In the genomic region with DNA sequence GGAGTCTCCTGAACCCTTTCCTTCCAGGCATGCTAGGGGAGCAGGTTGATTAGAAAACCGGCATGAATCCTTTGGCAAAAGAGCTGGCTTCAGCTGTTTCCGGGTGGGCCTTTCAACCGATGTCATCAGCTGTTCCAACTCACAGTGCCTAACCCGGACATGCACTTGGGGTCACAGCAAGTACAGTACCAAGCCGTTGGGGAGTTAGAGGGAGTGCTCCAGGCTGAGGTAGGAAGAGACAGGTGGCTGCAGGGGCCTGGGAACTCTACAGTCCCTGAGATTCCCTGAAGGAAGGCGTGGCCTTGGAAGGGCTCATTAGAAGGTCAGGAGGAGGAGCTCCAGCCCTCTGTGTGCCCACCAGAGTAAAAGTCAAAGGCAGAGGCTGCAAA, we compare ENCODE assay signal across 8 mouse cellular contexts. TPM values are rescaled to one million over a fixed set of nuclear protein-coding genes. Genes with fewer than 3 reads are reported as not detected.
DNase-seq lines count a peak whose midpoint lies in the region; ATAC-seq and TF ChIP-seq lines count a peak whose summit lies in the region.
"Had no signal": no experiment of that assay in that cellular context is flagged by ENCODE, and none has a peak within 500 bp of the region (broad histone marks: within the 10 kb centered on the region; RNA-seq: fewer than 3 reads in every experiment).

No protein-coding gene starts in this region.

- no peak overlapping the region for H3K27ac ChIP-seq in midbrain, embryonic 11.5 days (ENCODE audit: low read depth, low read length)
- H3K27ac ChIP-seq in midbrain, embryonic 10.5 days (replicated peaks): no peak overlapping the region
- no peak overlapping the region; the same call in 1 of the 2 replicates for H3K27ac ChIP-seq in forebrain, embryonic 13.5 days
- no peak overlapping the region for H3K27ac ChIP-seq in intestine, postnatal 0 days (ENCODE audit: low read depth, low read length)
- 0 out of 2 replicates have a peak overlapping the region, but pooled peaks have one; percentile 6 for H3K27ac ChIP-seq in stomach, embryonic 16.5 days (ENCODE audit: low read length)

- H3K36me3 ChIP-seq in midbrain, embryonic 11.5 days (ENCODE audit: control insufficient read depth, insufficient read depth, low read length): no peaks in the 10 kb centered on the region
- H3K36me3 ChIP-seq in midbrain, embryonic 10.5 days: no peaks in the 10 kb centered on the region
- H3K36me3 ChIP-seq in forebrain, embryonic 13.5 days (ENCODE audit: poor library complexity, severe bottlenecking): no peaks in the 10 kb centered on the region
- H3K36me3 ChIP-seq in intestine, postnatal 0 days (ENCODE audit: control insufficient read depth, insufficient read depth): peaks cover 9% of the 10 kb centered on the region; the same call in 1 of the 2 replicates
- H3K36me3 ChIP-seq in stomach, embryonic 16.5 days (ENCODE audit: control insufficient read depth, insufficient read depth, low read length): no peaks in the 10 kb centered on the region
- H3K36me3 ChIP-seq: heart, embryonic 10.5 days had no signal

- no peaks in the 10 kb centered on the region for H3K4me1 ChIP-seq in midbrain, embryonic 11.5 days (ENCODE audit: control insufficient read depth, insufficient read depth, low read length)
- H3K4me1 ChIP-seq in midbrain, embryonic 10.5 days: peaks cover 12% of the 10 kb centered on the region
- H3K4me1 ChIP-seq in forebrain, embryonic 13.5 days: no peaks in the 10 kb centered on the region
- no peaks in the 10 kb centered on the region for H3K4me1 ChIP-seq in intestine, postnatal 0 days (replicated peaks; ENCODE audit: control insufficient read depth, insufficient read depth, low read length)
- 0 out of 2 replicates have a peak, but pooled peaks cover 8% of the 10 kb centered on the region for H3K4me1 ChIP-seq in stomach, embryonic 16.5 days (ENCODE audit: control insufficient read depth, insufficient read depth, low read length)

- TF ChIP-seq CTCF in intestine, postnatal 0 days (IDR thresholded peaks at IDR 0.05; ENCODE audit: low read depth): no peak

- no peak overlapping the region for H3K4me3 ChIP-seq in midbrain, embryonic 11.5 days (ENCODE audit: low read depth, low read length)
- H3K4me3 ChIP-seq in midbrain, embryonic 10.5 days: no peak overlapping the region
- no peak overlapping the region for H3K4me3 ChIP-seq in forebrain, embryonic 13.5 days
- no peak overlapping the region for H3K4me3 ChIP-seq in intestine, postnatal 0 days (ENCODE audit: low read depth, low read length)
- H3K4me3 ChIP-seq in stomach, embryonic 16.5 days (replicated peaks; ENCODE audit: low read length): no peak overlapping the region
- H3K4me3 ChIP-seq: heart, embryonic 10.5 days had no signal

- intact Hi-C loops in left cerebral cortex, postnatal 10 days (cut with DNase I): loop anchor here (1.0 kb wide), 1 partner anchor 72 kb away; no protein-coding TSS in a partner anchor

- H3K9ac ChIP-seq in midbrain, embryonic 11.5 days (ENCODE audit: low read length): no peak overlapping the region
- H3K9ac ChIP-seq in forebrain, embryonic 13.5 days: no peak overlapping the region
- H3K9ac ChIP-seq in intestine, postnatal 0 days (ENCODE audit: low read depth, low read length): no peak overlapping the region
- H3K9ac ChIP-seq in stomach, embryonic 16.5 days (ENCODE audit: low read length): no peak overlapping the region

- DNase-seq in midbrain, embryonic 11.5 days (ENCODE audit: low spot score, missing footprints): no peak
- no peak for DNase-seq in midbrain, embryonic 10.5 days (ENCODE audit: low spot score)
- DNase-seq in left cerebral cortex, postnatal 10 days (ENCODE audit: extremely low spot score in 1 of 2, low spot score in 2 of 2): no peak
- no peak for DNase-seq in left cerebral cortex, adult 18-20 months (ENCODE audit: low spot score in 2 of 2)

- 70% methylated on average over 6 of the region's 6 CpGs for WGBS in midbrain, embryonic 11.5 days
- WGBS in midbrain, embryonic 10.5 days: 57% methylated on average over 6 of the region's 6 CpGs
- WGBS in forebrain, embryonic 13.5 days: 48% methylated on average over 6 of the region's 6 CpGs
- WGBS in intestine, postnatal 0 days: 38% methylated on average over 6 of the region's 6 CpGs
- WGBS in stomach, embryonic 16.5 days: 32% methylated on average over 6 of the region's 6 CpGs

- no peaks in the 10 kb centered on the region for H3K27me3 ChIP-seq in midbrain, embryonic 11.5 days (ENCODE audit: control insufficient read depth, insufficient read depth, low read length)
- no peaks in the 10 kb centered on the region for H3K27me3 ChIP-seq in midbrain, embryonic 10.5 days (ENCODE audit: low read depth, poor library complexity, severe bottlenecking)
- H3K27me3 ChIP-seq in forebrain, embryonic 13.5 days: no peaks in the 10 kb centered on the region
- H3K27me3 ChIP-seq in intestine, postnatal 0 days (replicated peaks; ENCODE audit: control insufficient read depth, insufficient read depth, low read length): no peaks in the 10 kb centered on the region
- no peaks in the 10 kb centered on the region for H3K27me3 ChIP-seq in stomach, embryonic 16.5 days (ENCODE audit: control insufficient read depth, insufficient read depth, low read length)

- ATAC-seq in midbrain, embryonic 11.5 days (ENCODE audit: low FRiP score): peak; percentile 54
- peak; percentile 46 for ATAC-seq in forebrain, embryonic 13.5 days
- peak; percentile 15; the same call in 1 of the 2 replicates for ATAC-seq in intestine, postnatal 0 days
- peak; percentile 36; the same call in 1 of the 2 replicates for ATAC-seq in stomach, embryonic 16.5 days (ENCODE audit: insufficient read depth, low FRiP score)

- no peaks in the 10 kb centered on the region for H3K9me3 ChIP-seq in midbrain, embryonic 11.5 days (ENCODE audit: control insufficient read depth, low read length)
- H3K9me3 ChIP-seq in midbrain, embryonic 10.5 days (replicated peaks): no peaks in the 10 kb centered on the region
- no peaks in the 10 kb centered on the region for H3K9me3 ChIP-seq in forebrain, embryonic 13.5 days (replicated peaks)
- H3K9me3 ChIP-seq in intestine, postnatal 0 days (ENCODE audit: control insufficient read depth): no peaks in the 10 kb centered on the region
- H3K9me3 ChIP-seq in stomach, embryonic 16.5 days (replicated peaks; ENCODE audit: control insufficient read depth, low read length): no peaks in the 10 kb centered on the region
- H3K9me3 ChIP-seq: heart, embryonic 10.5 days had no signal

- H3K4me2 ChIP-seq in midbrain, embryonic 11.5 days: no peak overlapping the region
- H3K4me2 ChIP-seq in forebrain, embryonic 13.5 days: no peak overlapping the region
- H3K4me2 ChIP-seq in intestine, postnatal 0 days (replicated peaks; ENCODE audit: low read depth): no peak overlapping the region
- H3K4me2 ChIP-seq in stomach, embryonic 16.5 days (ENCODE audit: low read depth, low read length): no peak overlapping the region

RNA-seq across cellular contexts. Expression of gene Vps13d, which starts 20.0 kb away (rescaled TPM):
- polyA plus RNA-seq in midbrain, embryonic 11.5 days (2014; fragmentation: Nextera tagmentation; extraction: Ambion mirVana): 8.2 and 8.7 TPM in 2 replicates
- 3.0 and 3.4 TPM in 2 replicates for polyA plus RNA-seq in midbrain, embryonic 10.5 days (2016; fragmentation: Nextera tagmentation; extraction: Ambion mirVana)
- 7.7 and 7.8 TPM in 2 replicates for polyA plus RNA-seq in forebrain, embryonic 13.5 days (2015; fragmentation: Nextera tagmentation; extraction: Ambion mirVana)
- polyA plus RNA-seq in intestine, postnatal 0 days (2015; fragmentation: Nextera tagmentation; extraction: Ambion mirVana): 14.8 and 18.2 TPM in 2 replicates
- polyA plus RNA-seq in stomach, embryonic 16.5 days (2015; fragmentation: Nextera tagmentation; extraction: Ambion mirVana): 9.3 and 9.5 TPM in 2 replicates
- total RNA-seq in left cerebral cortex, postnatal 10 days (2021): 10 to 100 TPM; 52.8 to 53.6 TPM
- total RNA-seq in left cerebral cortex, adult 18-20 months (2021): 10 to 100 TPM; 52.0 to 59.4 TPM

RNA-seq across cellular contexts. Expression of gene Tnfrsf1b, which starts 31.9 kb away (rescaled TPM):
- polyA plus RNA-seq in midbrain, embryonic 11.5 days (2014; fragmentation: Nextera tagmentation; extraction: Ambion mirVana): 1.9 and 2.4 TPM in 2 replicates
- polyA plus RNA-seq in midbrain, embryonic 10.5 days (2016; fragmentation: Nextera tagmentation; extraction: Ambion mirVana): 2.6 and 3.0 TPM in 2 replicates
- polyA plus RNA-seq in forebrain, embryonic 13.5 days (2015; fragmentation: Nextera tagmentation; extraction: Ambion mirVana): 1.6 and 1.8 TPM in 2 replicates
- polyA plus RNA-seq in intestine, postnatal 0 days (2015; fragmentation: Nextera tagmentation; extraction: Ambion mirVana): 2.8 and 2.9 TPM in 2 replicates
- 7.9 and 8.3 TPM in 2 replicates for polyA plus RNA-seq in stomach, embryonic 16.5 days (2015; fragmentation: Nextera tagmentation; extraction: Ambion mirVana)
- 1 to 10 TPM; 2.8 to 3.6 TPM for total RNA-seq in left cerebral cortex, postnatal 10 days (2021)
- 1 to 10 TPM; 2.8 to 3.0 TPM for total RNA-seq in left cerebral cortex, adult 18-20 months (2021)
